Mouse (Mus musculus): ENCODE results near the gene Atp13a3. TPM values are rescaled to one million over a fixed set of nuclear protein-coding genes. Genes with fewer than 3 reads are reported as not detected.
A peak's percentile ranks its signal among the peaks of the same experiment; 100 is the strongest.

Gene Atp13a3
- polyA plus RNA-seq, 1 experiment = 33.0 TPM

DNA sequence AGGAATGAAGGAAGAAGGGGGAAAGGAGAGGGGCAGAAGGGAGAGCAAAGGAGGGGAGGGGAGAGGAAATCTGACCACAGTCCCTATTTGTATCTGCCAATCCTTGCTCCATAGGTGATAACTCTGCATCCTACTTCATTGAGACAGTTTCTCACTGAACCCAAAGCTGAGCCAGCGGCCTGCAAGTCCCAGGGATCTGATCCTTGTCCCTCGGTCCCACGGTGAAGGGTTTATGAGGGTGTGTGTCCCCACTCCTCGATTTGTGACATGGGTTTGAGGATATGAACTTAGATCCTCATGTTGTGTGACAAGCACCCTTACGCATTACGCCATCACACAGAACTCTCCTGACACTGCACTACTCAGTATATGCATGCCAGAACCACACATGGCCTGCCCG lies 110.7 kb downstream of the Atp13a3 start:
- TF ChIP-seq CTCF (IDR thresholded peaks at IDR 0.05; ENCODE audit: borderline replicate concordance, extremely low read depth, insufficient read depth, insufficient read length) (no peak), POLR2A (IDR thresholded peaks at IDR 0.05; ENCODE audit: borderline replicate concordance, extremely low read depth, insufficient read depth, insufficient read length, poor library complexity, severe bottlenecking) (no peak)
- DNase-seq (ENCODE audit: low read depth) = no peak

DNA sequence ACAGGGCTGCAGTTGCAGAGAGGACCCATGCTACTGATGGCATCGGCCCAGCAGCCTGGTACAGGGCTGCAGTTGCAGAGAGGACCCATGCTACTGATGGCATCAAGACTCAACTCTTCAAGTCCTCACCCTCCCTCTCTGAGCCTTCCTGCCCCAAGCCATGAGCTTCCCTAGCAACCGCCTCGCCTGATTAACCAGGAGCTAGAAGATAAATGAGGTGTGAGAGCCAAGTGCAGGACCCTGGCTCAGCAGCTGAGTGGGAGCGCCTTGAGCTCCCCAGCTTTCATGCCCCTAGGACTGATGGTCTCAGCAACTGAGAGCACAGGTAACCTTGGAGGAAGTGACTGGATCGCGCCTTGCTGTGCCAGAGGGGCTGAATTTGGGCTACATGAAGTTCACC lies 115.3 kb downstream of the Atp13a3 start:
- DNase-seq (ENCODE audit: low read depth) = peak; percentile 31

DNA sequence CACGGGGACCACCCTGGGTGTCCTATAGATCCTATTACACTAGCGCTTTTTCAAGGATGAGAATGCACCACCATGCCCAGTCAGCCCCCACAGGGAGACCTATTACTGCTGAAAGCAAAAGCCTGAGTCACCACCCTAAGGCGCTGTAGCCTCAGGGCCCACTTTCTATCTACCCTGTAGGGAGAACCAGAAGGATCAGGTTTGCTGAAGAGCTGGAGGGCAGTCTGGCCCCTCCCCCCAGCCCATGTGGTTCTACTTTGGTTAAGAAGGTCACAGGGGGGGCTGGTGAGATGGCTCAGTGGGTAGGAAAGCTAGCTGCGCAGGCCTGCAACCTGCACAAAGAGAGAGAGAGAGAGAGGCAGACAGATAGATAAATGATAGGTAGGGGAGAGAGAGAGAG lies 120.1 kb downstream of the Atp13a3 start:
- DNase-seq (ENCODE audit: low read depth) = no peak
- TF ChIP-seq POLR2A (IDR thresholded peaks at IDR 0.05; ENCODE audit: borderline replicate concordance, extremely low read depth, insufficient read depth, insufficient read length, poor library complexity, severe bottlenecking) (no peak), CTCF (IDR thresholded peaks at IDR 0.05; ENCODE audit: borderline replicate concordance, extremely low read depth, insufficient read depth, insufficient read length) (no peak)

More for the DNA sequence above, 115.3 kb downstream of the Atp13a3 start:
- TF ChIP-seq POLR2A (IDR thresholded peaks at IDR 0.05; ENCODE audit: borderline replicate concordance, extremely low read depth, insufficient read depth, insufficient read length, poor library complexity, severe bottlenecking) (no peak), CTCF (IDR thresholded peaks at IDR 0.05; ENCODE audit: borderline replicate concordance, extremely low read depth, insufficient read depth, insufficient read length) (no peak)

DNA sequence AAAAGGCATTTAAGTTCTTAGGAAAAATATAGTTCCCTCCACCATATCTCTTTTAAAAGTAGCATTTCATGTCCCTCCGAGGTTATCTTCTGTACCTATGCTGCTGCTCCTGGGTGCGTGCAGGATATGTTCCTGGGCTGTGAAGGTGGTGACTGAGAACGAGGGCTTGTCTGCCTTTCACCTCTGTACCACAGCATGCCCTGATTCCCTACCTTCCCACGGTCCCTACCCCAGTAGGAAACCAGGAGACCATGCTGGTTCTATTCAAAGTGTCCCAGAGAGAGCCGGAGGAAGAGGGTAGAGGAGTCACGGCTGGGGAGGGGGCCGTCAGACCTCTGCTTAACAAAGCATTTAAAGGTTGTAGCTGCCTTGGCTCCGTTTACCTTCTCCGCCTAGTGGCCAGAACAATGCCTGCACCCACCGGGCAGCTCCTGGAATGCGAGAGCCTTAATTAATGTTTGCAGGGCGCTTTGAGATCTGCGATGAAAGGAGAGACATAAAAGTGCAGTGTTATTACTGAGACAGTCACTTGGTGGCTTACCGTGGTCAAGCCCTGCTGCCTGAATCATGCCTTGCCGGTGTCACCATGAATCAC lies 121.9 kb downstream of the Atp13a3 start:
- peak; percentile 85 for TF ChIP-seq CTCF (IDR thresholded peaks at IDR 0.05; ENCODE audit: borderline replicate concordance, extremely low read depth, insufficient read depth, insufficient read length)
- no peak for TF ChIP-seq POLR2A (IDR thresholded peaks at IDR 0.05; ENCODE audit: borderline replicate concordance, extremely low read depth, insufficient read depth, insufficient read length, poor library complexity, severe bottlenecking)
- DNase-seq (ENCODE audit: low read depth) = peak; percentile 78

DNA sequence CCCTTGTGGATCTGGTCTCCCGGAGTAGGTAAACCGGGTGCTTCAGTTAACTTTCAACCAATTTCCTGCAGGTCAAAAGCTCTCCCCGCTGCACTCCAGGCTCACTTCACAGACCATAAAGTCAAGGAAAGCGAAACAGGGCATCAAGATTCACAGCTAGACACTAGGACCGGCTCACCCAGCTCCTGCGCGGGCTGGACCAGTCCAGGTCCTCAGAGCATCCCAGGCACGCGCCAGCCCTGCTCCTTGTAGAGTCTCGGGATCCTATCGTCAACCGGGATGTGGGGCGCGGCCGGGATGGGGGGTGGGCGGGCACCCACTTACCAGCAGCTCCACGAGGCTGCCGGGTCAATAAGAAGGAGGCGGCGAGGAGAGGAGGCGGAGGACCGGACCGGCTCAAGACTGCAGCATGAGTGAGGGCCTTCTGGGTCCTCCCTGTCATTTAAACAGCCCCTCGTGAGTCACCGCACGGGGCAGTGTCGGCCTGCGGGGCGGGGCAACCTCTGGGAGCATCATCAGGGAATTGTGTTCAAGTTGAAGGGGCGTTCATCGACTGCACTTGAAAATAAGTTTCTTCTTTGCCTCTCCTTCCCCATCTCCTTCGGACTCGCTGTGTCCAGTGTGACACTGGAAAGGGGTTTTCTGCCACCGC lies 122.8 kb downstream of the Atp13a3 start, which contains the start of gene Lrrc15:
Gene Lrrc15 (minus strand): TSS at position 413 of the 652 bp plus-strand sequence.
- TF ChIP-seq POLR2A (IDR thresholded peaks at IDR 0.05; ENCODE audit: borderline replicate concordance, extremely low read depth, insufficient read depth, insufficient read length, poor library complexity, severe bottlenecking) (no peak), CTCF (IDR thresholded peaks at IDR 0.05; ENCODE audit: borderline replicate concordance, extremely low read depth, insufficient read depth, insufficient read length) (peak; percentile 37; the same call in 1 of the 2 replicates)
- peak; percentile 18 for DNase-seq (ENCODE audit: low read depth)

DNA sequence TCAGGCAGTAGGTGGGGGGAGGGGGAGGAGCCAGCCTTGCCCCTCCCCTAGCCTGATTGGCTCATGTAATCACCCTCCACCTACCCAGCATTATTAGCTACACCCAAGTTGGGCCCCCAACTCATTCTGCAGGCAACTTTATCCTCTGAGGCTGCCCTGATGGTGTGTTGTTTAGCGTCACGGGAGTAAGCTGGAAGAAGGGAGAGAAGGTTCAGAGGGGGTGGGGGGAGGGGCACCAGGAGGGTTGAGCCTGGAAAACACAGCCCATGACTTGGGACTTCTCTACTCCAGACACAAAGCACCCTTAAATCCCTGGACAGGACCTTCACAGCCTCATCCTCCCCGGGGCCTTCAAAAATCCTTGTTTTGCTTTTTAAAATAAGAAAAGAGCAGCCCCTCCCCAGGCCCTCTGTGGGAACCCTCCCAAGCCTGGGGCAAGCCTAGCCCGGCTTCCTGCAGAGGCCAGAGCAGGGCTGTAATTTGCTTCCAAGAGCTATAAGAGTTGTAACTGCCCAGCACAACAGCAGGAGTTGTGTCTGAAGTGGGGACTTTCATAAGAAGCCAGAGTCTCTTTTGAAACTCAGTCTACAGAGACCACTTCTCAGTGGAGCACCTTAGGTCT lies 125.0 kb downstream of the Atp13a3 start:
- TF ChIP-seq CTCF (IDR thresholded peaks at IDR 0.05; ENCODE audit: borderline replicate concordance, extremely low read depth, insufficient read depth, insufficient read length) = no peak
- no peak for TF ChIP-seq POLR2A (IDR thresholded peaks at IDR 0.05; ENCODE audit: borderline replicate concordance, extremely low read depth, insufficient read depth, insufficient read length, poor library complexity, severe bottlenecking)
- DNase-seq (ENCODE audit: low read depth) = no peak

DNA sequence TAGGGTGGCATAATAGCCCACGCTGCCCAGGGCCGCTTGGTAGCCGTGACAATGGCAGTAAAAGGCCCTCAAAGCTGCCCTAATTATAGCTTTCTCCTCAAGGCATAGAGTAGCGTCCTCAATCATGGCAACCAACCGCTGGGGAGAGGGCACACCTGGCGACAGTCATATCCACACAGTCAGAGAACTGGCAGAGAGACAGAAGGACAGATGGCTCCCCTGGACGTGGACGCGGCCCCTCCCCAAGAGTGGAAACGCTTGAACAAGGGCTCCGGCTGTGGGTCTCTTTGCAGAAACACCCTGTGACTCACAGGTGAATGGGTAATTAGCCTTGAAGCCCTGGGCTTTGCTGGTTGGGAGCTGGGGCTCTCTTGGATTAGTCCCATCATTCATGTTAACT lies 127.4 kb downstream of the Atp13a3 start:
- TF ChIP-seq CTCF (IDR thresholded peaks at IDR 0.05; ENCODE audit: borderline replicate concordance, extremely low read depth, insufficient read depth, insufficient read length) (no peak), POLR2A (IDR thresholded peaks at IDR 0.05; ENCODE audit: borderline replicate concordance, extremely low read depth, insufficient read depth, insufficient read length, poor library complexity, severe bottlenecking) (no peak)
- peak; percentile 22 for DNase-seq (ENCODE audit: low read depth)

DNA sequence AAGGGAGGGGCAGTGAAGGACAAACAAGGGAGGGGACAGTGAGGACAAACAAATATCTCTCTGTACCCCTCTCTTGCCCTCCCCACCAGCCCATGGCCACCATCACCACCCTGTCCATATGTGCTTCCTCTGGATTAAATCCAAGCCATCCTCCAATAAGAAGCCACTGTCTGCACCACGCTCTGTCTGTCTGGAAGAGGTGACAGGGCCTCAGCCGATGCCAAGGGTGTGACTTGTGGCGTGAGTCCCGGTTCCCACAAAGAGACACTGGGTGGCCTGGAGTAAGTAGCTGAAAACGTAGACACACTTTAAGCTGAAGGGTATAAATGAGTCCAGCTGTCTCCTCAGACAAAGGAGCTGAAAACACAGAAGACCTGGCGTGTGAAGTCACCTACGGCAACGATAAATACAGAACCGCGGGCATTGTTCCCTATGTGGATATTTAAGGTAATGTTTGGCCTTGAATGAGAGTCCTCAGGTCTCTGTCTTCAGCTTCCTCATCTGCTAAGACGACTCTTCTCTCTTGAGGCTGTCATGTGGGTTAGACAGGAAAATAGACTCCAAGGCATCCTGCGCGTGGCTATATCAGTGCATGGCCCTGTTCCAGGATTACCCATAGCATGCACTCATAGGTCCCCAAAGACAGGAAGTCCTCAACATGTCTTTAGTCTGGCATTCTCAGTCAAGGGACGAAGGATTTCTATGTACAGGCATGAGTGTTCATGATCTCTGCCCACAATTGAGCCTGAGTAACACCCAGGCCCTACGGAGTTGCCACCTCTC lies 130.0 kb downstream of the Atp13a3 start:
- TF ChIP-seq CTCF (IDR thresholded peaks at IDR 0.05; ENCODE audit: borderline replicate concordance, extremely low read depth, insufficient read depth, insufficient read length) (no peak), POLR2A (IDR thresholded peaks at IDR 0.05; ENCODE audit: borderline replicate concordance, extremely low read depth, insufficient read depth, insufficient read length, poor library complexity, severe bottlenecking) (no peak)
- DNase-seq (ENCODE audit: low read depth) = peak; percentile 22

DNA sequence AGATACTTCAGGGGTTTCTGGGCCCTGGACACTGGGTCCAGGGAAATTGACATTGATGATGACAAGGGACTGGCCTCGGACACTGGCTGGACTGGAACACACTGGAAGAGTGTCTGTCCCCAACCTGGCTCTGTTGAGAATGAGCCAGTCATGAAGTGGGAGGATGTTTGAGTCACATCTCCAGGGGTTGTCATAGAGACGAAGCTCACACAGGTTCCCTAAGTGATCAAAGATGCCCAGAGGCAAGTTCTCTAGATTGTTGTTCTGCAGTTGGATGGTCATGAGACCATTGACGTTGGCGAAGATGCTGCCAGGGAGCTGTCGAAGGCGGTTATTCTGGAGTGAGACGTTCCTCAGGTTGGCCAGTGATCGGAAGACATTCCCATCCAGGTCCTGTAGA lies 132.7 kb downstream of the Atp13a3 start:
- no peak for DNase-seq (ENCODE audit: low read depth)
- TF ChIP-seq CTCF (IDR thresholded peaks at IDR 0.05; ENCODE audit: borderline replicate concordance, extremely low read depth, insufficient read depth, insufficient read length) = no peak
- no peak for TF ChIP-seq POLR2A (IDR thresholded peaks at IDR 0.05; ENCODE audit: borderline replicate concordance, extremely low read depth, insufficient read depth, insufficient read length, poor library complexity, severe bottlenecking)

DNA sequence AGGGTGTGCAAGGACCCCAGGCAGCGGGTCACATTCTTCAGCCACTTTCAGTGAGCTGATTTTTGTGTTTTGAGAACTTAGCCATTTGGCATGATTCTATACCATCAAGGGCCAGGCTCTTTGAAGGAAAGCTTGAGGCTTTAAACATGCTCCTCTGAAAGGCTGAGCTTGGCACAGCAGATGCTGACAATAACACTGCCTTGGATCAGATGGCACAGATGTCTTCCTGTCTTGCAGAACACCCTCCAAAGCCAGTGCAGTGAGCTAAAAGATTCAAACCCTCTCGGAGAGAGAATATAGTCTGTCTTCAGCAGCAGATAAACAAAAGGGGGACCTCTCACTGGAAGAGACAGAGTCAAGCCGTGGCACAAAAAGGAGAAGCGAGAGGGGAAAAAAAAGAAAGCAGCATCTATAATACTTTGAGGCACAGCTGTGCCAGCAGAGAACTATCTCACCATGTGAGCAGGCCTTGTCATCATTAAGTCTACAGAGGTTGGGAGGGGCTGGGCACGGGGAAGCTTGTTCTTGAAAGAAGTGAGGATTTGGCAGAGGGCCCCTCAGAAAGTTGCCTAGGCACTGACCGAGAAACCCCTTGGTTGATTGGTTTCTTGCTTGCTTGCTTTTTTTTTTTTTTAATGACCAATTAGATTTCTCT lies 133.7 kb downstream of the Atp13a3 start:
- TF ChIP-seq CTCF (IDR thresholded peaks at IDR 0.05; ENCODE audit: borderline replicate concordance, extremely low read depth, insufficient read depth, insufficient read length) (no peak), POLR2A (IDR thresholded peaks at IDR 0.05; ENCODE audit: borderline replicate concordance, extremely low read depth, insufficient read depth, insufficient read length, poor library complexity, severe bottlenecking) (no peak)
- DNase-seq (ENCODE audit: low read depth) = peak; percentile 75

Data from brain, embryonic 14.5 days (tissue).